Mouse (Mus musculus): ENCODE measurements around the gene Cxcl10. TPM values are rescaled to one million over a fixed set of nuclear protein-coding genes. Genes with fewer than 3 reads are reported as not detected.

Cxcl10 gene
- polyA plus RNA-seq (2015; fragmentation: Nextera tagmentation; extraction: Ambion mirVana), result 0.72 and 1.4 TPM in 2 replicates

DNA sequence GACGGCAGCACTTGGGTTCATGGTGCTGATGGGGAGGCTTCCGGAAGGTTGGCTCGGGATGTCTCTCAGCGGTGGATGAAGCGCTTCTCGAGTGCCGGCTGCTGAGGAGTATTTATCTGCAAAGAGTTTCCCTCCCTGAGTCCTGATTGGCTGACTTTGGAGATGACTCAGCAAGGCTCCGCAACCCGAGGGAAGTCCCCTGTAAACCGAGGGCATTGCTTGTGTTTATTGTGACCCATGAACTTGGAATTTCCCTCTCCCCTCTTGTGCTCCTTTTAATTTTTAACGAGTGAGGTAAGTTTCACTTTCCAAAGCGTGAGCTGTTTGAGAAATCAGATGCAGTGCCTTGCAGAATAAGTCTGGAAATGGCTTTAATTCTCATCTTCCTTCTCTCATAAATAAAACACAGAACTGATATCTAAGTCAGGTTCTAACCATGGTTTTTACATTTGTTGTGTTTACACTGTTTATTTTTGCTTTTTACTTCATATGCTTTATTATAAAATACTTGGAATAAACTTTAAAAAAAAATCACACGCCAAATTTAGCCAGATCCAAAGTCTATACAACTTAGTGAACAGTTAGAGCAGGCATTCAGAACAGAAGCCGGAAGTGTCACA, at the start of gene Cxcl10:
TSS of gene Cxcl10 (minus strand) at position 96 of the 620 bp plus-strand sequence.
- 16% methylated on average over 14 of the region's 14 CpGs for WGBS
- peak; percentile 52 for ATAC-seq (replicated peaks; ENCODE audit: low FRiP score)
- Histone ChIP-seq H3K4me2 (peak within 1 kb of the TSS; percentile 55), H3K36me3 (no peaks in the 10 kb centered on the region), H3K9ac (0 out of 2 replicates have a peak within 1 kb of the TSS, but pooled peaks have one; percentile 10), H3K4me3 (replicated peaks) (peak within 1 kb of the TSS; percentile 29), H3K9me3 (replicated peaks) (no peaks in the 10 kb centered on the region), H3K4me1 (peaks cover 16% of the 10 kb centered on the region), H3K27ac (no peak within 1 kb of the TSS), H3K27me3 (no peaks in the 10 kb centered on the region)

GRCm38 (mm10) chr5:92398153-92398552, 49.5 kb upstream of the Cxcl10 start:
- Histone ChIP-seq H3K4me2 (no peak overlapping the region), H3K36me3 (no peaks in the 10 kb centered on the region), H3K9me3 (replicated peaks) (no peaks in the 10 kb centered on the region), H3K27ac (no peak overlapping the region), H3K27me3 (peaks cover 10% of the 10 kb centered on the region), H3K4me1 (peaks cover 4% of the 10 kb centered on the region; the same call in 1 of the 2 replicates), H3K4me3 (replicated peaks) (no peak overlapping the region), H3K9ac (no peak overlapping the region)
- ATAC-seq (replicated peaks; ENCODE audit: low FRiP score), result peak; percentile 87
- WGBS, result 22% methylated on average over 5 of the region's 5 CpGs

DNA sequence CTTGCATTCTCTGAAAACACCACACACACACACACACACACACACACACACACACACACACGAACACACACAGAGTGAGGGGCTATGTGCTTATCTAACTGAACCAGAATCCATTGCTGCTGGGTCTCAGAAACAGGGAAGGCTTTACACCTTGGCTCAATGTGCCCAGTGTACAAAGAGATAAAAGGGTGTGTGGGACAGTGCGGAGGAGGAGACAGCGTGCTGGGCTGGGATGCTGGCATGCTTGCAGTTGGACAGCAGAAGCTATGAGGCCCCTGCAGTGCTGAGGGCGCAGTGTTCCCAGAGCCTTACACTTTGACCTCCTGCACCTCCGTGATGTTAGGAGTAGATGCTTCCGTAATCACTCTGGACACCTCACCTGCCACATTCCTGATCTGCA, 47.8 kb upstream of the Cxcl10 start:
- 0 out of 2 replicates have a peak, but pooled peaks have one; percentile 38 for ATAC-seq (replicated peaks; ENCODE audit: low FRiP score)
- WGBS, result 84% methylated on average over 6 of the region's 6 CpGs
- no peaks in the 10 kb centered on the region for H3K9me3 ChIP-seq (replicated peaks)
- no peak overlapping the region for H3K4me3 ChIP-seq (replicated peaks)
- peaks cover 27% of the 10 kb centered on the region for H3K27me3 ChIP-seq
- no peak overlapping the region for H3K27ac ChIP-seq
- no peaks in the 10 kb centered on the region for H3K36me3 ChIP-seq
- no peak overlapping the region for H3K4me2 ChIP-seq
- peaks cover 12% of the 10 kb centered on the region for H3K4me1 ChIP-seq
- H3K9ac ChIP-seq, result no peak overlapping the region

GRCm38 (mm10) chr5:92395764-92396163, 47.1 kb upstream of the Cxcl10 start:
- H3K4me2 ChIP-seq, result no peak overlapping the region
- H3K4me1 ChIP-seq, result peaks cover 12% of the 10 kb centered on the region
- H3K27ac ChIP-seq, result no peak overlapping the region
- H3K4me3 ChIP-seq (replicated peaks), result no peak overlapping the region
- no peaks in the 10 kb centered on the region for H3K36me3 ChIP-seq
- ATAC-seq (replicated peaks; ENCODE audit: low FRiP score), result no peak
- WGBS, result 85% methylated on average over 3 of the region's 3 CpGs
- H3K9me3 ChIP-seq (replicated peaks), result no peaks in the 10 kb centered on the region
- peaks cover 34% of the 10 kb centered on the region for H3K27me3 ChIP-seq
- H3K9ac ChIP-seq, result no peak overlapping the region

- Histone ChIP-seq H3K9me3 (replicated peaks) (no peaks in the 10 kb centered on the region), H3K27me3 (peaks cover 46% of the 10 kb centered on the region), H3K9ac (no peak overlapping the region), H3K27ac (no peak overlapping the region), H3K4me1 (peaks cover 12% of the 10 kb centered on the region), H3K36me3 (no peaks in the 10 kb centered on the region), H3K4me3 (replicated peaks) (no peak overlapping the region), H3K4me2 (no peak overlapping the region)
- ATAC-seq (replicated peaks; ENCODE audit: low FRiP score), result no peak
- WGBS, result 71% methylated on average over 10 of the region's 10 CpGs
Observed at GRCm38 (mm10) chr5:92393863-92394262, 45.2 kb upstream of the Cxcl10 start.

GRCm38 (mm10) chr5:92392542-92392941, 43.9 kb upstream of the Cxcl10 start:
- Histone ChIP-seq H3K4me3 (replicated peaks) (peak overlapping the region; percentile 28), H3K4me2 (peak overlapping the region; percentile 53), H3K9ac (no peak overlapping the region), H3K36me3 (no peaks in the 10 kb centered on the region), H3K9me3 (replicated peaks) (no peaks in the 10 kb centered on the region), H3K27me3 (peaks cover 48% of the 10 kb centered on the region), H3K4me1 (peaks cover 13% of the 10 kb centered on the region), H3K27ac (no peak overlapping the region)
- WGBS, result 45% methylated on average over 18 of the region's 18 CpGs
- no peak for ATAC-seq (replicated peaks; ENCODE audit: low FRiP score)

DNA sequence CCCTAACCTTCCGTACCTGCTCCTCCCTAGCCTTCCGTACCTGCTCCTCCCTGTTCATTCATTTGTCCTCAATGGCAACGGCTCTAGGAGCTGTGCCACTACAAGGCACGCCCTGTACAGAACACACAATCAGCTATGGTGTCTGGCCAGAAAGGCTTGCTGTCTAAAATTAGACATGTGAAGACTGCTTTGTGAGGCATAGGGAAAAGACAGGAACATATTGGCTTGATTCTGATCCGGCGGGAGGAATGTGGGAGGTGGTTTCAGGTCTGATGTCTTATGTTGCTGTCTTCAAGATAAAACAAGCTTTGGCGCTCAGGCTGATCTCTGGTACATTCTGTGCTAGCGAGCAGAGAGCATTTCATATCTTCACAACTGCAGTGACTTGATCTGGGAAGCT, 41.9 kb upstream of the Cxcl10 start:
- no peak overlapping the region for H3K27ac ChIP-seq
- peaks cover 21% of the 10 kb centered on the region for H3K4me1 ChIP-seq
- no peaks in the 10 kb centered on the region for H3K36me3 ChIP-seq
- H3K9me3 ChIP-seq (replicated peaks), result no peaks in the 10 kb centered on the region
- H3K27me3 ChIP-seq, result peaks cover 48% of the 10 kb centered on the region
- 76% methylated on average over 8 of the region's 8 CpGs for WGBS
- H3K4me3 ChIP-seq (replicated peaks), result no peak overlapping the region
- no peak for ATAC-seq (replicated peaks; ENCODE audit: low FRiP score)
- no peak overlapping the region for H3K9ac ChIP-seq
- H3K4me2 ChIP-seq, result no peak overlapping the region

- Histone ChIP-seq H3K36me3 (no peaks in the 10 kb centered on the region), H3K4me1 (peaks cover 21% of the 10 kb centered on the region), H3K9me3 (replicated peaks) (no peaks in the 10 kb centered on the region), H3K4me2 (no peak overlapping the region), H3K9ac (no peak overlapping the region), H3K27ac (no peak overlapping the region), H3K4me3 (replicated peaks) (no peak overlapping the region), H3K27me3 (peaks cover 48% of the 10 kb centered on the region)
- ATAC-seq (replicated peaks; ENCODE audit: low FRiP score), result no peak
- 80% methylated on average over 2 of the region's 2 CpGs for WGBS
Observed at GRCm38 (mm10) chr5:92389977-92390376, 41.3 kb upstream of the Cxcl10 start.

DNA sequence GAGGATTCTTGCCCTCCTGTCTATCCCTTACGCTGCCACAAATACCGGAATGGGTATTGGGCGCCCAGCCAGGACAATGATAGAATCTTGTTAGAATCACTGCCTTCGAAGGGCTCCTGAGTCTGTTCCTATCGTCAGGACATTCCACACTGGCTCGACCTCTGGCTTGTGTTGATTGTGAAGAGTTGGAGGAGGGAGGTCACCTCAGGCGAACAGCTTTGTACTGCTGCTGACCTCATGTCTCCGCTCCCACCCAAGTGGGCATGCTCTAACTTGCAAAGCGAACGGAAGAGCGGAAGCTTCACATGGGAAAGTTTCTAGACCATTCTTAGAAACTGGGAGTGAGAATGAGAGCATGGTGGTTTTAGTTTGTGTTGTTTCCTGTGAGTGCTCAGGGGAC, 38.7 kb upstream of the Cxcl10 start:
- Histone ChIP-seq H3K4me2 (no peak overlapping the region), H3K9me3 (replicated peaks) (no peaks in the 10 kb centered on the region), H3K4me1 (peaks cover 12% of the 10 kb centered on the region), H3K4me3 (replicated peaks) (no peak overlapping the region), H3K36me3 (no peaks in the 10 kb centered on the region), H3K27me3 (peaks cover 31% of the 10 kb centered on the region), H3K27ac (peak overlapping the region; percentile 45; the same call in 1 of the 2 replicates), H3K9ac (no peak overlapping the region)
- whole genome bisulfite sequencing, result 59% methylated on average over 11 of the region's 11 CpGs
- ATAC-seq (replicated peaks; ENCODE audit: low FRiP score), result no peak

DNA sequence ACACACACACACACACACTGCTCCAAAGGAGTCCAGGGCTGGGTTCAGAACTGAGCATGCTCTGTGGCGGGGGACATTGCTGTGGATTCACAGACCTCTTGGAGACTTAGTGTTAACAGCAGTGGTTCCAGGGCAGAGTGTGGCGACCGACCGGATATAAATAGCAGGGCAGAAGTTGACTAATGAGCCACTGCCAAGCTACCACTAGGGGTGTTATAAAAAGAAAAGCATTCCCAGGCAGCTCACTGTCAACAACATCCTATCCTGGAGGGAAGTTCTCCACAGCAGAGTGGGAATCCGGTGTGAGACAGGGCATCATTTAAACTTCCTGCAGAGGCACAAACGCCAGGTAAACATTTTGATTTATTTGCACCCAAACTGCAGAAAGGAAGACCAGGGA, 38.0 kb upstream of the Cxcl10 start:
- Histone ChIP-seq H3K27ac (peak overlapping the region; percentile 45; the same call in 1 of the 2 replicates), H3K36me3 (no peaks in the 10 kb centered on the region), H3K9me3 (replicated peaks) (no peaks in the 10 kb centered on the region), H3K4me3 (replicated peaks) (no peak overlapping the region), H3K4me2 (no peak overlapping the region), H3K4me1 (peaks cover 9% of the 10 kb centered on the region; the same call in 1 of the 2 replicates), H3K9ac (no peak overlapping the region), H3K27me3 (peaks cover 23% of the 10 kb centered on the region)
- ATAC-seq (replicated peaks; ENCODE audit: low FRiP score), result peak; percentile 45; the same call in 1 of the 2 replicates
- 30% methylated on average over 6 of the region's 6 CpGs for WGBS

DNA sequence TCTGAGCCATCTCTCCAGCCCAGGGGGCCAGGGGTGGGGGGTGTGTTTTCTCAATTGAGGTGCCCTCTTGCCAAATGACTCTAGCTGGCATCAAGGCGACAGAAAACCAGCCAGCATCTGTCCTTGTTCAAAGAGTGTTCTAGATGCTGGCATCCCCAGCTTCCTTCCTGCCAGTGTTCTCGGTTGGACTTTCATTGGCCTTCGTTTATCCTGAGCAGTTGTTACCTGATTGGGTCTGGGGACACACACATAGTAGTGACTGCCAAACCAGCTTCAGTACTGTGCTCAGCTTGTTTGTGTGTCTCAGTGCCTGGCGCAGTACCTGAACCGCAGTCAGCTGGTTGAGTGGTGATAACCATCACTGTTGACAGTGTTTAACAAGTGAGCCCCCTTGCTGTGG, 37.4 kb upstream of the Cxcl10 start:
- Histone ChIP-seq H3K27ac (0 out of 2 replicates have a peak overlapping the region, but pooled peaks have one; percentile 45), H3K9me3 (replicated peaks) (no peaks in the 10 kb centered on the region), H3K4me2 (no peak overlapping the region), H3K36me3 (no peaks in the 10 kb centered on the region), H3K4me3 (replicated peaks) (no peak overlapping the region), H3K4me1 (peaks cover 9% of the 10 kb centered on the region; the same call in 1 of the 2 replicates), H3K9ac (no peak overlapping the region), H3K27me3 (peaks cover 18% of the 10 kb centered on the region)
- WGBS, result 90% methylated on average over 5 of the region's 5 CpGs
- ATAC-seq (replicated peaks; ENCODE audit: low FRiP score), result no peak

DNA sequence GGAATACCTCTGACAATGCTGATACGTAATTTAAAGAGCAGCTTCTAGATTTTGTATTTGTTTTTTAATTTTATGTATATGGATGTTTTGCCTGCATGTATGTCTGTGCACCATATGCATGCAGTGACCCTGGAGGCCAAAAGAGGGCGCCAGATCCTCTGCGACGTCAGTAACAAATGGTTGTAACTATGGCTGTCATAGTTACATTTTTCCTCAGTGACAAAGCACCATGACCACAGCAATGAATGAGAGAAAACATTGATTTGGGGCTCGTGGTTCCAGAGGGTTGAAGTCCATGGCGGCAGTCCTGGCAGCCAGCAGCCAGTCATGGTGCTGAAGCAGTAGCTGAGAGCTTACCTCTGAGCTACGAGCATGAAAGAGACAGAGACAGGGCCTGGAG, 36.2 kb upstream of the Cxcl10 start:
- WGBS, result 56% methylated on average over 7 of the region's 7 CpGs
- Histone ChIP-seq H3K36me3 (no peaks in the 10 kb centered on the region), H3K27me3 (peaks cover 6% of the 10 kb centered on the region), H3K9ac (no peak overlapping the region), H3K4me1 (peaks cover 9% of the 10 kb centered on the region; the same call in 1 of the 2 replicates), H3K27ac (no peak overlapping the region), H3K4me2 (no peak overlapping the region), H3K4me3 (replicated peaks) (no peak overlapping the region), H3K9me3 (replicated peaks) (no peaks in the 10 kb centered on the region)
- no peak for ATAC-seq (replicated peaks; ENCODE audit: low FRiP score)

All from kidney, embryonic 15.5 days (tissue).